Mouse (Mus musculus) CH12.LX (cell line): ENCODE results near the gene Il27ra.

Source experiments
- CTCF ChIP-seq, 2 experiments: IDR thresholded peaks in 1 of 2; conservative IDR thresholded peaks in 1 of 2; 2 replicates each; pipeline ENCODE4 v1.5.1; 2011 to 2012; ENCODE audit warnings: low read depth in 2 of 2, low read length in 2 of 2, improper control_type of control experiment in 1 of 2, inconsistent platforms in 1 of 2, mild to moderate bottlenecking in 1 of 2, moderate library complexity in 1 of 2
- E2F4 ChIP-seq: IDR thresholded peaks from 2 replicates; pipeline ENCODE4 v1.6.1; 2011; ENCODE audit warnings: low read depth, low read length, improper control_type of control experiment; ENCODE audit not compliant: insufficient replicate concordance
- EP300 ChIP-seq: IDR thresholded peaks from 2 replicates; pipeline ENCODE4 v1.6.1; 2011; ENCODE audit warnings: low read length, improper control_type of control experiment
- HCFC1 ChIP-seq: IDR thresholded peaks from 2 replicates; pipeline ENCODE4 v1.6.1; 2012; ENCODE audit warnings: low read depth, mild to moderate bottlenecking, inconsistent platforms, low read length, improper control_type of control experiment
- MAX ChIP-seq: IDR thresholded peaks from 2 replicates; pipeline ENCODE4 v1.6.1; 2011; ENCODE audit warnings: low read length, improper control_type of control experiment
- RAD21 ChIP-seq: IDR thresholded peaks from 2 replicates; pipeline ENCODE4 v1.6.1; 2011; ENCODE audit warnings: low read depth, mild to moderate bottlenecking, low read length, improper control_type of control experiment, moderate library complexity
- ZMIZ1 ChIP-seq: IDR thresholded peaks from 2 replicates; pipeline ENCODE4 v1.6.1; 2012; ENCODE audit warnings: low read depth, mild to moderate bottlenecking, inconsistent platforms, low read length, improper control_type of control experiment
- ZNF384 ChIP-seq: IDR thresholded peaks from 2 replicates; pipeline ENCODE4 v1.6.1; 2012; ENCODE audit warnings: low read depth, low read length, improper control_type of control experiment, inconsistent platforms

DNA sequence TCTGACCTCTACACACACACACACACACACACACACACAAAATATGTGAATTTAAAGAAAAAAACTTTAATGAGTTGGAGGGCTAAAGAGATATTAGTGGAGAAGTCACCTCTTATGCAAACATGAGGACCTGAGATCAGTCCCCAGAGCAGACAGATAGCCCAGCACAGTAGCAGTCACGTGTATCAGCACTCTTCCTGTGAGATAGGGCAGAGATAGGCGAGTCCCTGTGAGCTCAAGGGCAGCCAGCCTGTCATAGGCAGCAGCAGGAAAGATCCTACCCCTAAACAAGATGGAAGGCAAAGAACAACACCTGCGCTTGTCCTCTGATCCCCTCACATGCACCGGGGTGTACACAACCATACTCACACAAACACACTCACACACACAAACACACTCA is 59.9 kb downstream of the Il27ra start:
- TF ChIP-seq ZMIZ1 = no peak
- no peak for TF ChIP-seq CTCF (conservative IDR thresholded peaks at IDR 0.05 in 1 of 2, IDR thresholded peaks at IDR 0.05 in 1 of 2; ENCODE audit: low read depth in 2 of 2, low read length in 2 of 2)
- TF ChIP-seq E2F4 = no peak
- no peak for TF ChIP-seq RAD21
- TF ChIP-seq MAX = no peak
- no peak for TF ChIP-seq ZNF384
- no peak for TF ChIP-seq HCFC1
- TF ChIP-seq EP300 = no peak
